In the genomic region with DNA sequence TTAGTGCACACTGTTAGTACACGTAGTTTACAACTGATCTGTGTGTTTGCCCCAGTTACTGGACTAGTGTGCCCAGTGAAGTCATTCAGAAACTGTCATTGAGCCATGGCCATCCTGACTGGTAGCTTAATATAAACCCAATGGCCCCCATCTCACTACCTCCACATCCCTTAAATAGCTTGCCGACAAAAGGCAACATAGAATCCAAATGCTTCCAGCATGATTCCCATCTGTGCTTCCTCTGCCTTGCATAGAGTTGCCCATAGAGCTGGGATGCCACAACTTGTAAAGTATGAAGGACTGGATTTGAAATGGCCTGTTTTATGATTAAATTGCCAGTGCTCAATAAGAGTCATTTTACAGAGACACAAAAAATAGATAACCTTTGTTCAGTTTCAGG, we compare ENCODE assay signal across 13 mouse cellular contexts.
"Had no signal": no experiment of that assay in that cellular context is flagged by ENCODE, and none has a peak within 500 bp of the region (broad histone marks: within the 10 kb centered on the region; RNA-seq: fewer than 3 reads in every experiment).

No protein-coding gene starts in this region.

- H3K27ac ChIP-seq: kidney, embryonic 15.5 days; limb, embryonic 13.5 days; liver, embryonic 14.5 days; midbrain, embryonic 12.5 days; neural tube, embryonic 13.5 days; stomach, embryonic 15.5 days had no signal

- DNase-seq: kidney, adult 2 months; kidney, postnatal 14 days; lung, adult 18-20 months; retina, postnatal 1 day; thymus, postnatal 4 days had no signal

- H3K9me3 ChIP-seq: kidney, embryonic 15.5 days; limb, embryonic 13.5 days; midbrain, embryonic 12.5 days; neural tube, embryonic 13.5 days; stomach, embryonic 15.5 days had no signal

- H3K4me3 ChIP-seq: kidney, embryonic 15.5 days; limb, embryonic 13.5 days; midbrain, embryonic 12.5 days; neural tube, embryonic 13.5 days; stomach, embryonic 15.5 days had no signal

- H3K9ac ChIP-seq: kidney, embryonic 15.5 days; limb, embryonic 13.5 days; liver, embryonic 14.5 days; midbrain, embryonic 12.5 days; neural tube, embryonic 13.5 days; stomach, embryonic 15.5 days had no signal

- H3K4me1 ChIP-seq: kidney, embryonic 15.5 days; limb, embryonic 13.5 days; midbrain, embryonic 12.5 days; stomach, embryonic 15.5 days had no signal

- ATAC-seq: intestine, embryonic 16.5 days; midbrain, embryonic 16.5 days had no signal

- H3K4me2 ChIP-seq: kidney, embryonic 15.5 days; limb, embryonic 13.5 days; midbrain, embryonic 12.5 days; neural tube, embryonic 13.5 days; stomach, embryonic 15.5 days had no signal

- H3K27me3 ChIP-seq: kidney, embryonic 15.5 days; limb, embryonic 13.5 days; midbrain, embryonic 12.5 days; neural tube, embryonic 13.5 days; stomach, embryonic 15.5 days had no signal

- H3K36me3 ChIP-seq: midbrain, embryonic 12.5 days; stomach, embryonic 15.5 days had no signal
